ENCODE assay signal across 17 mouse cellular contexts in genomic region chr1:127380140-127380539, GRCm38 (mm10).
DNase-seq lines count a peak whose midpoint lies in the region; ATAC-seq and TF ChIP-seq lines count a peak whose summit lies in the region.
"Had no signal": no experiment of that assay in that cellular context is flagged by ENCODE, and none has a peak within 500 bp of the region (broad histone marks: within the 10 kb centered on the region; RNA-seq: fewer than 3 reads in every experiment).

No protein-coding gene starts in this region.

- peaks cover 14% of the 10 kb centered on the region for H3K4me1 ChIP-seq in hindbrain, embryonic 14.5 days (replicated peaks; ENCODE audit: control insufficient read depth, insufficient read depth, low read length)
- H3K4me1 ChIP-seq in hindbrain, embryonic 16.5 days (ENCODE audit: control insufficient read depth, insufficient read depth, low read depth, low read length), result peaks cover 13% of the 10 kb centered on the region
- peaks cover 29% of the 10 kb centered on the region for H3K4me1 ChIP-seq in midbrain, embryonic 13.5 days (replicated peaks)
- H3K4me1 ChIP-seq in midbrain, embryonic 14.5 days (ENCODE audit: control insufficient read depth, insufficient read depth, low read length), result peaks cover 15% of the 10 kb centered on the region; the same call in 1 of the 2 replicates
- H3K4me1 ChIP-seq in neural tube, embryonic 13.5 days (replicated peaks), result peaks cover 44% of the 10 kb centered on the region
- H3K4me1 ChIP-seq in neural tube, embryonic 15.5 days, result peaks cover 27% of the 10 kb centered on the region
- peaks cover 6 to 50% of the 10 kb centered on the region in 2 experiments; a peak in 3 of 4 replicates for H3K4me1 ChIP-seq in CH12.LX (ENCODE audit: control insufficient read depth in 1 of 2, insufficient read depth in 2 of 2)
- H3K4me1 ChIP-seq: heart, embryonic 10.5 days had no signal

- no peak for TF ChIP-seq POLR2A in CH12.LX (IDR thresholded peaks at IDR 0.05; ENCODE audit: low read depth, low read length)

- H3K4me3 ChIP-seq in hindbrain, embryonic 14.5 days (replicated peaks; ENCODE audit: low read length), result no peak overlapping the region
- H3K4me3 ChIP-seq in hindbrain, embryonic 16.5 days (ENCODE audit: low read length), result no peak overlapping the region
- H3K4me3 ChIP-seq in midbrain, embryonic 13.5 days (replicated peaks), result no peak overlapping the region
- H3K4me3 ChIP-seq in midbrain, embryonic 14.5 days (replicated peaks; ENCODE audit: low read depth, low read length), result no peak overlapping the region
- no peak overlapping the region for H3K4me3 ChIP-seq in neural tube, embryonic 13.5 days
- H3K4me3 ChIP-seq in neural tube, embryonic 15.5 days (replicated peaks), result no peak overlapping the region
- no peak overlapping the region for H3K4me3 ChIP-seq in CH12.LX (replicated peaks in 1 of 3; ENCODE audit: low read depth in 2 of 3, low read length in 2 of 3, poor library complexity in 1 of 3)
- H3K4me3 ChIP-seq: embryonic facial prominence, embryonic 12.5 days; embryonic facial prominence, embryonic 15.5 days; heart, adult 2 months; heart, embryonic 10.5 days had no signal

- H3K27ac ChIP-seq in hindbrain, embryonic 14.5 days, result 0 out of 2 replicates have a peak overlapping the region, but pooled peaks have one; percentile 10
- no peak overlapping the region for H3K27ac ChIP-seq in hindbrain, embryonic 16.5 days (ENCODE audit: low read depth, low read length)
- peak overlapping the region; percentile 22; the same call in 1 of the 2 replicates for H3K27ac ChIP-seq in midbrain, embryonic 13.5 days
- no peak overlapping the region for H3K27ac ChIP-seq in midbrain, embryonic 14.5 days (replicated peaks; ENCODE audit: low read depth, low read length)
- H3K27ac ChIP-seq in neural tube, embryonic 13.5 days (replicated peaks), result peak overlapping the region; percentile 67; the same call in 1 of the 2 replicates
- H3K27ac ChIP-seq in neural tube, embryonic 15.5 days (replicated peaks), result no peak overlapping the region
- no peak overlapping the region for H3K27ac ChIP-seq in CH12.LX (ENCODE audit: insufficient read depth, low read depth)
- H3K27ac ChIP-seq: embryonic facial prominence, embryonic 12.5 days; embryonic facial prominence, embryonic 15.5 days; heart, adult 2 months; heart, embryonic 10.5 days had no signal

- H3K9ac ChIP-seq in hindbrain, embryonic 14.5 days, result no peak overlapping the region
- no peak overlapping the region for H3K9ac ChIP-seq in hindbrain, embryonic 16.5 days (ENCODE audit: low read depth, low read length)
- H3K9ac ChIP-seq in midbrain, embryonic 13.5 days (replicated peaks), result no peak overlapping the region
- H3K9ac ChIP-seq in midbrain, embryonic 14.5 days (replicated peaks; ENCODE audit: low read length), result no peak overlapping the region
- no peak overlapping the region for H3K9ac ChIP-seq in neural tube, embryonic 13.5 days
- no peak overlapping the region for H3K9ac ChIP-seq in neural tube, embryonic 15.5 days (replicated peaks)
- H3K9ac ChIP-seq in CH12.LX (ENCODE audit: insufficient read depth, low read depth), result no peak overlapping the region
- H3K9ac ChIP-seq: embryonic facial prominence, embryonic 12.5 days; embryonic facial prominence, embryonic 15.5 days had no signal

- TF ChIP-seq RAD21 in CH12.LX (IDR thresholded peaks at IDR 0.05; ENCODE audit: low read depth, low read length), result no peak

- H3K27me3 ChIP-seq in hindbrain, embryonic 14.5 days (ENCODE audit: control insufficient read depth, insufficient read depth, low read length), result no peaks in the 10 kb centered on the region
- H3K27me3 ChIP-seq in hindbrain, embryonic 16.5 days (replicated peaks; ENCODE audit: control insufficient read depth, insufficient read depth, low read length), result no peaks in the 10 kb centered on the region
- no peaks in the 10 kb centered on the region for H3K27me3 ChIP-seq in midbrain, embryonic 13.5 days
- H3K27me3 ChIP-seq in midbrain, embryonic 14.5 days (ENCODE audit: control insufficient read depth, insufficient read depth, low read length), result no peaks in the 10 kb centered on the region
- no peaks in the 10 kb centered on the region for H3K27me3 ChIP-seq in neural tube, embryonic 13.5 days
- H3K27me3 ChIP-seq in neural tube, embryonic 15.5 days (replicated peaks), result no peaks in the 10 kb centered on the region
- no peaks in the 10 kb centered on the region for H3K27me3 ChIP-seq in CH12.LX (replicated peaks)
- H3K27me3 ChIP-seq: embryonic facial prominence, embryonic 12.5 days; embryonic facial prominence, embryonic 15.5 days; Patski had no signal

- TF ChIP-seq EP300 in CH12.LX (IDR thresholded peaks at IDR 0.05; ENCODE audit: low read length), result no peak

- H3K9me3 ChIP-seq in hindbrain, embryonic 14.5 days (ENCODE audit: control insufficient read depth, low read length), result no peaks in the 10 kb centered on the region
- H3K9me3 ChIP-seq in hindbrain, embryonic 16.5 days (ENCODE audit: control insufficient read depth, low read length), result no peaks in the 10 kb centered on the region
- no peaks in the 10 kb centered on the region for H3K9me3 ChIP-seq in midbrain, embryonic 13.5 days
- no peaks in the 10 kb centered on the region for H3K9me3 ChIP-seq in midbrain, embryonic 14.5 days (ENCODE audit: control insufficient read depth, low read length)
- no peaks in the 10 kb centered on the region for H3K9me3 ChIP-seq in neural tube, embryonic 13.5 days
- no peaks in the 10 kb centered on the region for H3K9me3 ChIP-seq in neural tube, embryonic 15.5 days (replicated peaks)
- H3K9me3 ChIP-seq in CH12.LX (replicated peaks; ENCODE audit: low read length), result no peaks in the 10 kb centered on the region
- H3K9me3 ChIP-seq: embryonic facial prominence, embryonic 12.5 days; embryonic facial prominence, embryonic 15.5 days; heart, embryonic 10.5 days had no signal

- in situ Hi-C loops in CH12.LX (cut with MboI; ENCODE audit: low pct_ligation_motif_present, low pct_unique_long_range_greater_than_20kb, low sequenced_read_pairs), result loop anchor here (5.0 kb wide), 1 partner anchor 73 kb away; no protein-coding TSS in a partner anchor

- H3K4me2 ChIP-seq in hindbrain, embryonic 14.5 days (replicated peaks), result no peak overlapping the region
- no peak overlapping the region for H3K4me2 ChIP-seq in hindbrain, embryonic 16.5 days (ENCODE audit: low read length)
- no peak overlapping the region for H3K4me2 ChIP-seq in midbrain, embryonic 13.5 days (replicated peaks)
- no peak overlapping the region for H3K4me2 ChIP-seq in midbrain, embryonic 14.5 days (ENCODE audit: low read length)
- no peak overlapping the region for H3K4me2 ChIP-seq in neural tube, embryonic 13.5 days
- no peak overlapping the region for H3K4me2 ChIP-seq in neural tube, embryonic 15.5 days
- no peak overlapping the region for H3K4me2 ChIP-seq in CH12.LX (ENCODE audit: insufficient read depth, low read depth, poor library complexity, severe bottlenecking)
- H3K4me2 ChIP-seq: embryonic facial prominence, embryonic 12.5 days; embryonic facial prominence, embryonic 15.5 days had no signal

- dilution Hi-C loops in CH12.LX (cut with MboI; ENCODE audit: extremely low pct_ligation_motif_present, extremely low pct_unique_long_range_greater_than_20kb, low sequenced_read_pairs), result no loop called here

- H3K79me2 ChIP-seq in CH12.LX (replicated peaks; ENCODE audit: control insufficient read depth, extremely low read depth, insufficient read depth, poor library complexity, severe bottlenecking), result no peaks in the 10 kb centered on the region

- no peak for TF ChIP-seq CTCF in CH12.LX (conservative IDR thresholded peaks at IDR 0.05 in 1 of 2, IDR thresholded peaks at IDR 0.05 in 1 of 2; ENCODE audit: low read depth in 2 of 2, low read length in 2 of 2)

- WGBS in hindbrain, embryonic 14.5 days, result 24% methylated on average over 4 of the region's 4 CpGs
- WGBS in hindbrain, embryonic 16.5 days, result 30% methylated on average over 4 of the region's 4 CpGs
- 29% methylated on average over 4 of the region's 4 CpGs for WGBS in midbrain, embryonic 13.5 days
- WGBS in midbrain, embryonic 14.5 days, result 20% methylated on average over 4 of the region's 4 CpGs
- WGBS in neural tube, embryonic 13.5 days, result 32% methylated on average over 4 of the region's 4 CpGs
- 40% methylated on average over 3 of the region's 4 CpGs for WGBS in neural tube, embryonic 15.5 days

- DNase-seq in hindbrain, embryonic 14.5 days (ENCODE audit: low spot score), result no peak
- DNase-seq in midbrain, embryonic 14.5 days, result no peak
- peak; percentile 50 for DNase-seq in CH12.LX (ENCODE audit: extremely low read depth)
- DNase-seq in embryo, embryonic 11 days, result no peak
- DNase-seq: cerebellum, adult 9-10 months; gastrocnemius, postnatal 10 days; gastrocnemius, postnatal 36 days had no signal

- peaks cover 10% of the 10 kb centered on the region for H3K36me3 ChIP-seq in hindbrain, embryonic 14.5 days (replicated peaks; ENCODE audit: control insufficient read depth, insufficient read depth)
- no peaks in the 10 kb centered on the region; the same call in 1 of the 2 replicates for H3K36me3 ChIP-seq in hindbrain, embryonic 16.5 days (ENCODE audit: control insufficient read depth, insufficient read depth, low read length)
- peaks cover 6% of the 10 kb centered on the region; the same call in 1 of the 2 replicates for H3K36me3 ChIP-seq in midbrain, embryonic 13.5 days
- H3K36me3 ChIP-seq in midbrain, embryonic 14.5 days (ENCODE audit: control insufficient read depth, insufficient read depth, low read length), result 0 out of 2 replicates have a peak, but pooled peaks cover 4% of the 10 kb centered on the region
- H3K36me3 ChIP-seq in neural tube, embryonic 13.5 days, result peaks cover 15% of the 10 kb centered on the region
- H3K36me3 ChIP-seq in neural tube, embryonic 15.5 days, result peaks cover 9% of the 10 kb centered on the region
- H3K36me3 ChIP-seq in CH12.LX (replicated peaks in 1 of 2; ENCODE audit: control insufficient read depth in 1 of 2, insufficient read depth in 1 of 2, low read length in 1 of 2), result peaks cover 4 to 43% of the 10 kb centered on the region in 2 experiments
- H3K36me3 ChIP-seq: G1E had no signal

- ATAC-seq in hindbrain, embryonic 14.5 days (ENCODE audit: low FRiP score), result no peak; the same call in 1 of the 2 replicates
- ATAC-seq in hindbrain, embryonic 16.5 days, result no peak
- ATAC-seq in midbrain, embryonic 13.5 days, result no peak
- no peak for ATAC-seq in midbrain, embryonic 14.5 days (ENCODE audit: low FRiP score, low TSS enrichment)
- ATAC-seq in neural tube, embryonic 13.5 days (ENCODE audit: low read depth), result no peak
- no peak for ATAC-seq in neural tube, embryonic 15.5 days (ENCODE audit: low FRiP score)
- ATAC-seq: Patski had no signal

TF ChIP-seq in CH12.LX, 34 proteins besides CTCF, POLR2A, EP300 and RAD21:
- peak; percentile 79 for TF ChIP-seq TCF12 (IDR thresholded peaks at IDR 0.05; ENCODE audit: low read depth, low read length)
- TF ChIP-seq ZMIZ1 (IDR thresholded peaks at IDR 0.05; ENCODE audit: low read depth, low read length), result no peak

Comparison
In these comparisons a context has a peak if more than half of its experiments do, and no peak if none do; other contexts are left out.
1. H3K27ac ChIP-seq: peak in hindbrain, embryonic 14.5 days (single experiment), midbrain, embryonic 13.5 days (single experiment) and neural tube, embryonic 13.5 days (single experiment); none in hindbrain, embryonic 16.5 days (single experiment), midbrain, embryonic 14.5 days (single experiment), neural tube, embryonic 15.5 days (single experiment) and CH12.LX (single experiment).